Mouse (Mus musculus): ENCODE data around the gene Kansl1l.

DNA sequence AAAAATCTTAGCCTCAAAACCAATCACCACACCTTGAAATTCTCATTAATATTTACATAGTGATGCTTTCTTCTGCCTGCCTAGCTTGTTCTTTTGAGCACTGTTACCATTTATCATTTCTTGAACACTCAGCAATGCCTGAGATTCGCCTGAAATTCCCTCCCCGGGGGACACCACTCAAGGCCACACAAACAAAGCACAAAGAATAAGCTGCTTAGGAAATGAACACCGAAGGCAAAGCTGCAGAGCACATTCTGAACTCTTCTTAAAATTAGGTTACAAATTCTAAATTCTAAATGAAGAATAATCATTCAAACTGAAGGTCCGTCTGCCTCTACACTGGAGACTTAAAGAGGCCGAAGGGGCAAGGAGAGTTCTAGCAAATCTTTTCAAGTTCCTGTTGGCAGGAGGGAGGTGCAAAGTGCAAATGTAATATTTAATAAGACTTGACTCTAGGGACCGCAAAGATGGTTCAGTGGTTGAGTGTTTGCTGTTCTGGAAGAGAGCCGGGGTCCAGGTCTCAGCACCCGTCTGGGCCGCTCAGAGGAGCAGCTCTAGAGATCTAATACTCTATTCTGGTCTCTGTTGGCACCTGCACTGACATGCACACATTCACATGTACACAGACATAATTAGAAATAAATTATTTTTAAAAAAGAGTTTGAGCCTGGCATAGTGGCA is 12.2 kb upstream of the Kansl1l start:
- TF ChIP-seq CTCF (IDR thresholded peaks at IDR 0.05; ENCODE audit: low read depth) (no peak), EP300 (optimal IDR thresholded peaks at IDR 0.05) (no peak)
